10 mouse cellular contexts compared by ENCODE assay signal in the genomic region with DNA sequence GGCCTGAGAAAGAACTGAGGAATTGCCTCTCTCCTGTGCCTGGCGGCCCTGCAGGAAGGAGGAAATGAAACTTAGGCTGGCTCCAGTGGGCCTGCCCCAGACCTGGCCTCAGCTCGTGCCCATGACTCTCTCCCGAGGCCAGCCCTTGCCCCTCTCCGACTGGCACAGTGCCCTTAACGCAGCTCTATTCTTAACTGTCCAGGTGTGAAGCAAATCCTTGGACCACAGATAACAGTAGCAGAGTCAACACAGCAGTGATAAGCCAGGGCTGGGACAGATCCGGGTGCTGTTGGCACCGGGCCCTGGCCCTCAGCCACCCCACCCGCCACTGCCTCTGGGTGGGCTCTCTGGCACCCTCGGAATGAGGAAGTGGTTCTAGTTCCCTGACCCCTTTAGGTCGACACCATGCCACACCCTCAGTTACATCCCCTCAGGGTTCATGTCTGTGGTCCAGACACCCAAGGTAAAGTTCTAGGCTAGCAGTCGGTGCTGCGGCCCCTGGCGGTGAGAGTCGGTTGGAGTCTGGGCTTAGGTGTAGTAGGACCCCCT. TPM values are rescaled to one million over a fixed set of nuclear protein-coding genes. Genes with fewer than 3 reads are reported as not detected.
DNase-seq lines count a peak whose midpoint lies in the region; ATAC-seq and TF ChIP-seq lines count a peak whose summit lies in the region.
"Had no signal": no experiment of that assay in that cellular context is flagged by ENCODE, and none has a peak within 500 bp of the region (broad histone marks: within the 10 kb centered on the region; RNA-seq: fewer than 3 reads in every experiment).

No protein-coding gene starts in this region.

- peak overlapping the region; percentile 12; the same call in 1 of the 2 replicates for H3K9ac ChIP-seq in kidney, embryonic 15.5 days
- H3K9ac ChIP-seq in intestine, embryonic 16.5 days (ENCODE audit: low read depth, low read length) = 0 out of 2 replicates have a peak overlapping the region, but pooled peaks have one; percentile 11
- H3K9ac ChIP-seq in hindbrain, postnatal 0 days (replicated peaks; ENCODE audit: low read length) = no peak overlapping the region

- peaks cover 40% of the 10 kb centered on the region for H3K4me1 ChIP-seq in kidney, embryonic 15.5 days
- peaks cover 3% of the 10 kb centered on the region; the same call in 1 of the 2 replicates for H3K4me1 ChIP-seq in bone marrow, adult 2 months (ENCODE audit: control insufficient read depth, insufficient read depth, low read length)
- H3K4me1 ChIP-seq in intestine, embryonic 16.5 days (ENCODE audit: control insufficient read depth, insufficient read depth, low read length) = peaks cover 31% of the 10 kb centered on the region
- H3K4me1 ChIP-seq in hindbrain, postnatal 0 days (ENCODE audit: insufficient read depth, low read length) = no peaks in the 10 kb centered on the region

- peak; percentile 30; the same call in 1 of the 2 replicates for TF ChIP-seq CTCF in bone marrow, adult 2 months (IDR thresholded peaks at IDR 0.05; ENCODE audit: control insufficient read depth, insufficient read depth, low read length)
- TF ChIP-seq CTCF in hindbrain, postnatal 0 days (IDR thresholded peaks at IDR 0.05; ENCODE audit: low read depth) = no peak

- WGBS in kidney, embryonic 15.5 days = 70% methylated on average over 14 of the region's 14 CpGs
- 8% methylated on average over 14 of the region's 14 CpGs for WGBS in bone marrow, adult 2 months
- WGBS in intestine, embryonic 16.5 days = 59% methylated on average over 14 of the region's 14 CpGs
- WGBS in hindbrain, postnatal 0 days = 75% methylated on average over 14 of the region's 14 CpGs

- H3K4me2 ChIP-seq in kidney, embryonic 15.5 days = no peak overlapping the region
- H3K4me2 ChIP-seq in intestine, embryonic 16.5 days (ENCODE audit: low read depth, low read length) = no peak overlapping the region
- H3K4me2 ChIP-seq in hindbrain, postnatal 0 days (ENCODE audit: low read depth, low read length) = no peak overlapping the region

- DNase-seq in kidney, adult 9 months = no peak
- DNase-seq in left cerebral cortex, adult 11 months (ENCODE audit: low spot score) = no peak
- DNase-seq in ovary, postnatal 10 days (ENCODE audit: low spot score) = no peak
- no peak for DNase-seq in hindbrain, postnatal 0 days (ENCODE audit: low spot score)

- H3K36me3 ChIP-seq in kidney, embryonic 15.5 days = peaks cover 11% of the 10 kb centered on the region; the same call in 1 of the 2 replicates
- H3K36me3 ChIP-seq in intestine, embryonic 16.5 days (ENCODE audit: control insufficient read depth, insufficient read depth, low read length) = no peaks in the 10 kb centered on the region; the same call in 1 of the 2 replicates
- peaks cover 36% of the 10 kb centered on the region for H3K36me3 ChIP-seq in hindbrain, postnatal 0 days (ENCODE audit: insufficient read depth, low read length)

- peak; percentile 16; the same call in 1 of the 2 replicates for ATAC-seq in kidney, embryonic 15.5 days (replicated peaks; ENCODE audit: low FRiP score)
- peak; percentile 59 for ATAC-seq in intestine, embryonic 16.5 days
- ATAC-seq in monocyte, adult 5-6 weeks (replicated peaks; ENCODE audit: insufficient number of reproducible peaks, low FRiP score, low TSS enrichment, poor library complexity, severe bottlenecking) = peak; percentile 63
- no peak for ATAC-seq in hindbrain, postnatal 0 days

- TF ChIP-seq POLR2A in bone marrow, adult 2 months (IDR thresholded peaks at IDR 0.05; ENCODE audit: borderline replicate concordance, control insufficient read depth, low read depth, low read length) = no peak

- no peaks in the 10 kb centered on the region for H3K9me3 ChIP-seq in kidney, embryonic 15.5 days (replicated peaks)
- H3K9me3 ChIP-seq in intestine, embryonic 16.5 days (ENCODE audit: control insufficient read depth, low read length) = no peaks in the 10 kb centered on the region
- no peaks in the 10 kb centered on the region for H3K9me3 ChIP-seq in hindbrain, postnatal 0 days (ENCODE audit: low read length)
- H3K9me3 ChIP-seq: hindbrain, embryonic 10.5 days had no signal

- H3K27me3 ChIP-seq in kidney, embryonic 15.5 days = 0 out of 2 replicates have a peak, but pooled peaks cover 2% of the 10 kb centered on the region
- H3K27me3 ChIP-seq in intestine, embryonic 16.5 days (replicated peaks; ENCODE audit: control insufficient read depth, insufficient read depth, low read length) = 0 out of 2 replicates have a peak, but pooled peaks cover 4% of the 10 kb centered on the region
- no peaks in the 10 kb centered on the region for H3K27me3 ChIP-seq in hindbrain, postnatal 0 days (ENCODE audit: insufficient read depth, low read length)

- H3K27ac ChIP-seq in kidney, embryonic 15.5 days = peak overlapping the region; percentile 59; the same call in 1 of the 2 replicates
- H3K27ac ChIP-seq in bone marrow, adult 2 months (ENCODE audit: control insufficient read depth, insufficient read depth, low read depth, low read length, poor library complexity) = peak overlapping the region; percentile 76
- H3K27ac ChIP-seq in intestine, embryonic 16.5 days (ENCODE audit: low read length) = peak overlapping the region; percentile 10
- no peak overlapping the region for H3K27ac ChIP-seq in hindbrain, postnatal 0 days
- H3K27ac ChIP-seq: hindbrain, embryonic 10.5 days had no signal

- H3K4me3 ChIP-seq in kidney, embryonic 15.5 days (replicated peaks) = no peak overlapping the region
- no peak overlapping the region for H3K4me3 ChIP-seq in bone marrow, adult 2 months (replicated peaks; ENCODE audit: control insufficient read depth, low read depth, low read length)
- H3K4me3 ChIP-seq in intestine, embryonic 16.5 days (ENCODE audit: low read length) = no peak overlapping the region
- no peak overlapping the region for H3K4me3 ChIP-seq in hindbrain, postnatal 0 days (ENCODE audit: low read length)
- H3K4me3 ChIP-seq: erythroblast, embryonic 14.5 days; hindbrain, embryonic 10.5 days had no signal

RNA-seq across cellular contexts. Expression of a gene that starts 4.8 kb away (rescaled TPM):
- polyA plus RNA-seq in kidney, embryonic 15.5 days (2015; fragmentation: Nextera tagmentation; extraction: Ambion mirVana) = 12.0 and 12.3 TPM in 2 replicates
- polyA plus RNA-seq in bone marrow, adult 2 months (2011; ENCODE audit: insufficient read depth, insufficient read length, low replicate concordance, missing spikeins) = 0.67 TPM in 1 of 2 replicates, not detected in the other
- 13.2 and 13.4 TPM in 2 replicates for polyA plus RNA-seq in intestine, embryonic 16.5 days (2015; fragmentation: Nextera tagmentation; extraction: Ambion mirVana)
- 0.85 to 2.2 TPM (median 0.86 TPM) in 3 replicates for total RNA-seq in monocyte, adult 5-6 weeks (2017)
- total RNA-seq in hindbrain, postnatal 0 days (2014; rRNA removed) = 1.9 TPM in 2 replicates
- 0.82 and 1.5 TPM in 2 replicates for polyA plus RNA-seq in hindbrain, postnatal 0 days (2015; fragmentation: Nextera tagmentation; extraction: Ambion mirVana)
- polyA plus RNA-seq: erythroblast, embryonic 14.5 days had no signal

RNA-seq across cellular contexts. Expression of a gene that starts 6.7 kb away (rescaled TPM):
- polyA plus RNA-seq in kidney, embryonic 15.5 days (2015; fragmentation: Nextera tagmentation; extraction: Ambion mirVana) = 211 and 219 TPM in 2 replicates
- polyA plus RNA-seq in bone marrow, adult 2 months (2011; ENCODE audit: insufficient read depth, insufficient read length, low replicate concordance, missing spikeins) = 33.9 and 66.4 TPM in 2 replicates
- 214 and 234 TPM in 2 replicates for polyA plus RNA-seq in intestine, embryonic 16.5 days (2015; fragmentation: Nextera tagmentation; extraction: Ambion mirVana)
- 42.5 to 61.0 TPM (median 58.7 TPM) in 3 replicates for total RNA-seq in monocyte, adult 5-6 weeks (2017)
- total RNA-seq in hindbrain, postnatal 0 days (2014; rRNA removed) = 103 and 130 TPM in 2 replicates
- polyA plus RNA-seq in hindbrain, postnatal 0 days (2015; fragmentation: Nextera tagmentation; extraction: Ambion mirVana) = 186 TPM in 2 replicates

RNA-seq across cellular contexts. Expression of a gene that starts 12.1 kb away (rescaled TPM):
- 309 and 321 TPM in 2 replicates for polyA plus RNA-seq in kidney, embryonic 15.5 days (2015; fragmentation: Nextera tagmentation; extraction: Ambion mirVana)
- 47.8 and 69.5 TPM in 2 replicates for polyA plus RNA-seq in bone marrow, adult 2 months (2011; ENCODE audit: insufficient read depth, insufficient read length, low replicate concordance, missing spikeins)
- 316 and 334 TPM in 2 replicates for polyA plus RNA-seq in intestine, embryonic 16.5 days (2015; fragmentation: Nextera tagmentation; extraction: Ambion mirVana)
- 53.3 to 77.9 TPM (median 61.9 TPM) in 3 replicates for total RNA-seq in monocyte, adult 5-6 weeks (2017)
- total RNA-seq in hindbrain, postnatal 0 days (2014; rRNA removed) = 74.9 and 111 TPM in 2 replicates
- 250 and 268 TPM in 2 replicates for polyA plus RNA-seq in hindbrain, postnatal 0 days (2015; fragmentation: Nextera tagmentation; extraction: Ambion mirVana)

RNA-seq across cellular contexts. Expression of a gene that starts 12.5 kb away (rescaled TPM):
- 3.4 and 5.2 TPM in 2 replicates for polyA plus RNA-seq in kidney, embryonic 15.5 days (2015; fragmentation: Nextera tagmentation; extraction: Ambion mirVana)
- 0.59 and 1.6 TPM in 2 replicates for polyA plus RNA-seq in bone marrow, adult 2 months (2011; ENCODE audit: insufficient read depth, insufficient read length, low replicate concordance, missing spikeins)
- 3.9 TPM in 2 replicates for polyA plus RNA-seq in intestine, embryonic 16.5 days (2015; fragmentation: Nextera tagmentation; extraction: Ambion mirVana)
- 0.53 to 2.3 TPM in 2 of 3 replicates, not detected in the other for total RNA-seq in monocyte, adult 5-6 weeks (2017)
- total RNA-seq in hindbrain, postnatal 0 days (2014; rRNA removed) = 97.9 and 101 TPM in 2 replicates
- polyA plus RNA-seq in hindbrain, postnatal 0 days (2015; fragmentation: Nextera tagmentation; extraction: Ambion mirVana) = 42.9 and 49.8 TPM in 2 replicates

RNA-seq across cellular contexts. Expression of a gene that starts 18.7 kb away (rescaled TPM):
- 14.9 and 20.5 TPM in 2 replicates for polyA plus RNA-seq in kidney, embryonic 15.5 days (2015; fragmentation: Nextera tagmentation; extraction: Ambion mirVana)
- polyA plus RNA-seq in bone marrow, adult 2 months (2011; ENCODE audit: insufficient read depth, insufficient read length, low replicate concordance, missing spikeins) = 2.9 TPM in 1 of 2 replicates, not detected in the other
- 18.9 and 20.3 TPM in 2 replicates for polyA plus RNA-seq in intestine, embryonic 16.5 days (2015; fragmentation: Nextera tagmentation; extraction: Ambion mirVana)
- 0.95 to 2.3 TPM (median 1.8 TPM) in 3 replicates for total RNA-seq in monocyte, adult 5-6 weeks (2017)
- total RNA-seq in hindbrain, postnatal 0 days (2014; rRNA removed) = 29.4 and 37.9 TPM in 2 replicates
- polyA plus RNA-seq in hindbrain, postnatal 0 days (2015; fragmentation: Nextera tagmentation; extraction: Ambion mirVana) = 36.8 and 37.2 TPM in 2 replicates
